Mouse (Mus musculus) limb, embryonic 15.5 days (tissue): Measurements from ENCODE around the gene Selenom. TPM values are rescaled to one million over a fixed set of nuclear protein-coding genes. Genes with fewer than 3 reads are reported as not detected.

Experiments
- ATAC-seq: fragments of 200-750 bp; cut with Nextera tagmentation; 2 replicates; pipeline ENCODE4 v1.8.0; 2017; ENCODE audit warnings: low read depth, moderate TSS enrichment; ENCODE audit not compliant: insufficient number of reproducible peaks, low FRiP score, low TSS enrichment
- H3K27ac ChIP-seq: fragments of 300-500 bp; sonication (generic); 2 replicates; pipeline ENCODE4 v1.5.1; 2015; ENCODE audit warnings: moderate library complexity, mild to moderate bottlenecking, inconsistent platforms
- H3K27me3 ChIP-seq: fragments of 300-500 bp; sonication (generic); 2 replicates; pipeline ENCODE4 v1.6.1; 2015; ENCODE audit warnings: inconsistent platforms
- H3K36me3 ChIP-seq: fragments of 300-500 bp; sonication (generic); 2 replicates; pipeline ENCODE4 v1.6.1; 2015; ENCODE audit warnings: inconsistent platforms
- H3K4me1 ChIP-seq: fragments of 300-500 bp; sonication (generic); 2 replicates; pipeline ENCODE4 v1.6.1; 2015; ENCODE audit warnings: inconsistent platforms
- H3K4me2 ChIP-seq: fragments of 300-500 bp; sonication (generic); 2 replicates; pipeline ENCODE4 v1.6.1; 2015; ENCODE audit warnings: mild to moderate bottlenecking, inconsistent platforms
- H3K4me3 ChIP-seq: fragments of 300-500 bp; sonication (generic); 2 replicates; pipeline ENCODE4 v1.5.1; 2015; ENCODE audit warnings: mild to moderate bottlenecking, inconsistent platforms
- H3K9ac ChIP-seq: fragments of 300-500 bp; sonication (generic); 2 replicates; pipeline ENCODE4 v1.6.1; 2015; ENCODE audit warnings: inconsistent platforms
- H3K9me3 ChIP-seq: fragments of 300-500 bp; sonication (generic); 2 replicates; pipeline ENCODE4 v1.6.1; 2016; ENCODE audit warnings: inconsistent platforms
- WGBS: fragments of 180-500 bp; shearing (Covaris S2); methylation state at CpG from one replicate; pipeline ENCODE4 v1.1.7; 2015; 5-methylcytosine and 5-hydroxymethylcytosine counted together
- polyA plus RNA-seq: library from polyadenylated mRNA; unstranded; fragments of >200 nt; fragmentation: Nextera tagmentation; extraction: Ambion mirVana; gene quantifications from 2 replicates; pipeline ENCODE4 v1.2.1, GENCODE M21; 2015

Gene Selenom
- polyA plus RNA-seq, 1 experiment from 2014 or later, result 215 TPM

DNA sequence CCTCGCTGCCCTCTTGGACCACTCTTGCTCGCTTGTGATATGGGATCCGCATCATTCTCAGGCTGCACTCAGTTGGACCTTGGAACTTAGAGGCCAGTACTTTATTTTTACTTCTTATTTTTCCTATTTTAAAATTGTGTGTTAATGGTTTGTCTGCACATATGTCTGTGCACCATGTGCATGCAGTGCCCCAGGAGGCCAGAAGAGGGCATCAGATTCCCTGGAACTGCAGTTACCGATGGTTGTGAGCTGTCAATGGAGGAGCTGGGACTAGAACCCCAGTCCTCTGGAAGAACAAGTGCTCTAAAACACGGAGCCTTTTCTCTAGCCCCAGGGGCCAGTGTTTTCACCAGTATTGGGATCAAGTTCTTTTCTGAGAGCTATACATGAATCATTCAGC is 29.9 kb downstream of the Selenom start:
- H3K9me3 ChIP-seq, result no peaks in the 10 kb centered on the region
- no peak overlapping the region for H3K9ac ChIP-seq
- no peak overlapping the region for H3K4me2 ChIP-seq
- H3K27ac ChIP-seq, result no peak overlapping the region
- H3K36me3 ChIP-seq, result no peaks in the 10 kb centered on the region
- peaks cover 42% of the 10 kb centered on the region for H3K4me1 ChIP-seq
- no peak for ATAC-seq
- no peak overlapping the region for H3K4me3 ChIP-seq
- no peaks in the 10 kb centered on the region for H3K27me3 ChIP-seq
- 95% methylated on average over 5 of the region's 5 CpGs for WGBS

DNA sequence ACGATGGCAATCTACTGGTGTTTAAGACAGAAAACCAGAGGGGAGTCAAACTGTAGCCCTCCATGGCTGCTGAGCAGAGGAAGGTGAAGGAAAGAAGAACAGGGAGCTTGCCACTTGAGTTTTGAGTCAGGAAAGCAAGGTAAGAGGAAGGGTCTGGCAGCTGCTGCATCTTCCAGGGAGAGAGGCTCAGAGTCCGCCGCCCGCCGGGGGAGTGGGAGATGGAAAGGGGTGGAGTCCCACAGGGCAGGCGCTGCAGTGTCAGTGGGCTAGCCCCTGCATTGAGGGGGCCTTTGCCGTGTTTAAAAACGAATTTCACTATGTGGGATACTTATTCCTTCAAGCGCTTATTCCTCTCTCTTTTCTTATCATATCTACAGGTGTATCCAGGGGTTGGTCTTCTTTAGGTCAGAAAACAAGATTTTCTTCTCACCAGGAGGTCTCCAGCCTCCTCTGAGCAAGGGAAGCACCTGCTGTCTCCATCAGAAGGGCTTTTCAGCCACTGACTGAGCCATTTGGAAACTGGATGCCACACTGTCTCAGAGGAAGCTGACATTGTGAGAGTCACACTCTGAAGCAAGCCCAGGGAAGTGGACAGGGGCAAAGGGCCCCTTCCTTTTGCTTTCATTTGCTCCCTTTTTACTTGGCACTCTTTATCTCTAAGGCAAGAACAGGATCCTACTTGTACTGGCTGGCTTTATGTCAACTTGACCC is 31.2 kb downstream of the Selenom start:
- Histone ChIP-seq H3K4me3 (no peak overlapping the region), H3K9me3 (no peaks in the 10 kb centered on the region), H3K27me3 (no peaks in the 10 kb centered on the region), H3K36me3 (no peaks in the 10 kb centered on the region), H3K27ac (peak overlapping the region; percentile 59; the same call in 1 of the 2 replicates), H3K4me2 (no peak overlapping the region), H3K4me1 (peaks cover 38% of the 10 kb centered on the region), H3K9ac (no peak overlapping the region)
- no peak for ATAC-seq
- WGBS, result 27% methylated on average over 9 of the region's 9 CpGs

DNA sequence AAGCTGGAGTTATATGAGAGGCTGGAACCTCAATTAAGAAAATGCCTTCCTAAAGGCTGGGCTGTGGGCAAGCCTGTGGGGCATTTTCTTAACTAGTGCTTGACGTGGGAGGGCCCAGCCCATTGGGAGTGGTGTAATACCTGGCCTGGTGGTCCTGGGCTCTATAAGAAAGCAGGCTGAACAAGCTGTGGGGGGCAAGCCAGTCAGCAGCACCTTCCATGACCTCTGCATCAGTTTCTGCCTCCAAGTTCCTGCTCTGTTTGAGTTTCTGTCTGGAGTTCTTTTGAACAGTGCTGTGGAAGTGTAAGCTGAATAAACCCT is 31.7 kb downstream of the Selenom start:
- H3K4me3 ChIP-seq, result no peak overlapping the region
- peak overlapping the region; percentile 59 for H3K27ac ChIP-seq
- H3K27me3 ChIP-seq, result no peaks in the 10 kb centered on the region
- H3K4me1 ChIP-seq, result peaks cover 37% of the 10 kb centered on the region
- WGBS, result 13% methylated on average over 1 of the region's 1 CpGs
- no peaks in the 10 kb centered on the region for H3K9me3 ChIP-seq
- no peak overlapping the region for H3K4me2 ChIP-seq
- no peak overlapping the region for H3K9ac ChIP-seq
- H3K36me3 ChIP-seq, result no peaks in the 10 kb centered on the region
- ATAC-seq, result no peak

DNA sequence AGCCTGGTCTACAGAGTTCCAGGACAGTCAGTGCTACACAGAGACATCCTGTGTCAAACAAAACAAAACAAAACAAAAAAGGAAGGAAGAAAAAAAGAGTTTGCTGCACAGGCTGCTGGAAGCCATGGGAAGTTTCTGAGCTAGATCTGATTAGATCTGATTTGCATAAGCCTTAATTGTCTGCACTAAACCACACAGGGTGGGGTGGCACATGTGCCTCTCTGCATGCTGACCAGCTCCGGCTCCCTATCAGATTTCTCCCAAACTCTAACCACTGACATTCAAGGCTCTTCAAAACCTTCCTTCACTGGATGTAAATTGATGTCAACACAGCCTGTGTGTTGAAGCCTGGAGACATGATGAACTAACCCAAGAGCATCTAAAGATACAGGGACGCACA is 32.6 kb downstream of the Selenom start:
- no peak overlapping the region for H3K4me3 ChIP-seq
- H3K27ac ChIP-seq, result no peak overlapping the region
- H3K4me2 ChIP-seq, result no peak overlapping the region
- ATAC-seq, result no peak
- H3K27me3 ChIP-seq, result no peaks in the 10 kb centered on the region
- H3K4me1 ChIP-seq, result peaks cover 29% of the 10 kb centered on the region
- H3K9me3 ChIP-seq, result no peaks in the 10 kb centered on the region
- no peak overlapping the region for H3K9ac ChIP-seq
- 86% methylated on average over 2 of the region's 2 CpGs for WGBS
- no peaks in the 10 kb centered on the region for H3K36me3 ChIP-seq

DNA sequence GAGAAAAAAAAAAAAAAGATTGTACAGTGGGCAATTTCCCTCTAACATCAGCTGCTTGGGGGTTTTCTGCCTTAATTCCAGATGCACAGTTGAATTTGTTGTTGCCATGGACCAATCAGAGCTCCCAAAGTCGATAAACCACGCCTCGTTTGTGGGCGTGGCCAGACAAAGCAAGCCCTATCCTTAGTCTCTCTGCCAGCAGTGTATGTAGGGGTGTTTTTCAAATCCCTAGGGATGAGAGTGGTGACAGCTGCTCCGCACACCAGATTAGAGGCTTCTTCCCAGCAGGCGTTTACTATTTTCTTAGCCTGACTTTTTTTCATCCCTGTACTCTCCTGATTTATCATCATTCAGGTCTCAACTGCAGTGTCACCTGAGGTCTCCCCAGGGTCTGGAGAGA is 33.5 kb downstream of the Selenom start:
- peaks cover 20% of the 10 kb centered on the region for H3K4me1 ChIP-seq
- H3K4me3 ChIP-seq, result no peak overlapping the region
- no peak for ATAC-seq
- H3K27ac ChIP-seq, result no peak overlapping the region
- H3K9ac ChIP-seq, result no peak overlapping the region
- no peaks in the 10 kb centered on the region; the same call in 1 of the 2 replicates for H3K9me3 ChIP-seq
- 43% methylated on average over 6 of the region's 6 CpGs for WGBS
- no peak overlapping the region for H3K4me2 ChIP-seq
- no peaks in the 10 kb centered on the region for H3K27me3 ChIP-seq
- no peaks in the 10 kb centered on the region for H3K36me3 ChIP-seq

DNA sequence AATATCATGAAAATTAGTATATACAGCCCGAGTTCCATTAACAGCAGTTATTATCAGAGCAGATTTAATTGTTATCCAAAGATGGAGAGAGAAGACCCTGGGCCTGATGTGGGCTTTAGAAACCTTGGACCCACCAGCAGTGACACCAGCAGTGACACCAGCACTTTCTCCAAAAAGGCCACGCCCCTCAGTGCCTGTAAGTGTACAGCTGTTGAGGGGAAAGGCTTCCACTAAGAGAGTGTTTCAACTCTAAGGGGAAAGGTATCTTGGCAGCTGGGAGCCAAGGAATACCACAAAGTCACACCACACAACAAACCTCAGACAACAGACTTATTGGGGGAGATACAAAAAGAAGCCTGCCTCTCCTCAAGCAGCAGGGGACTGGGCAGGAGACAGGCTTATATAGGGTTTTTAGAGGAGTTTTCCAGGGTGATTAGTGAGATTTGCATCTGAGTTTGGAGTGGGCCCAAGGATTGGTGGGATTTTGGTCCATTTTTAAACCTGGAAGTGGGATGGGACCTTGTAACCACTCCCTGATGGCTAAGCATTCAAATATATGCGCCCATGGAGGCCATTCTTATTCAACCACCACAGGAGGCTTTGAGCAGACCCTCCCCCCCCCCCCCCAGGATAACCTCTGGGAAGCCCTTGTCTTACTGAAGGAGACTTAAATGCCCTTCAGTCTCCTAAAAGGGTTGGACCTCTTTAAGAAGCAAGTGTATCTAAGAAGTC is 34.2 kb downstream of the Selenom start:
- WGBS, result 60% methylated on average over 3 of the region's 3 CpGs
- no peak overlapping the region for H3K9ac ChIP-seq
- no peaks in the 10 kb centered on the region; the same call in 1 of the 2 replicates for H3K9me3 ChIP-seq
- no peak for ATAC-seq
- no peak overlapping the region for H3K4me3 ChIP-seq
- no peak overlapping the region for H3K27ac ChIP-seq
- H3K36me3 ChIP-seq, result no peaks in the 10 kb centered on the region
- H3K4me2 ChIP-seq, result no peak overlapping the region
- H3K4me1 ChIP-seq, result peaks cover 13% of the 10 kb centered on the region
- no peaks in the 10 kb centered on the region for H3K27me3 ChIP-seq

DNA sequence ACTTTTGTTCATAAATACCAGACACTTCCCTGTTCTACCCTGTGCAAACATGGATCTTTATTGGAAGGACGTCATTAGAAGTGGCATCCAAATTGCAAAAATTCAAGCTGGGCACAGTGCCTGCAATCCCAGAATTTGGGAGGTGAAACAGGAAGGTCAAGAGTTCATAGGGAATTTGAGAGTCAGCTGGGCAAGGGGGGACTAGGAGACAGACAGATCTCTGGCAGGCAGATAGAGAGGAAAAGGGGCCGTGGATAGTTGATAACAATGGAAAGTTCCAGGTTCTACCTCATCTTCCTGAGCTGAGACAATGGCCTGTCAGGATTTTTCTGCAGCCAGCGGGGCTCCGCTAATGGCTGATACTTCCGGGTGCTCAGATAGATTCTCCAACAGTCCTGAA is 35.3 kb downstream of the Selenom start:
- H3K4me1 ChIP-seq, result peaks cover 13% of the 10 kb centered on the region
- no peak overlapping the region for H3K4me3 ChIP-seq
- no peaks in the 10 kb centered on the region for H3K36me3 ChIP-seq
- H3K27me3 ChIP-seq, result no peaks in the 10 kb centered on the region
- no peak overlapping the region for H3K4me2 ChIP-seq
- no peak for ATAC-seq
- H3K9me3 ChIP-seq, result no peaks in the 10 kb centered on the region; the same call in 1 of the 2 replicates
- H3K27ac ChIP-seq, result no peak overlapping the region
- WGBS, result 75% methylated on average over 5 of the region's 5 CpGs
- no peak overlapping the region for H3K9ac ChIP-seq

DNA sequence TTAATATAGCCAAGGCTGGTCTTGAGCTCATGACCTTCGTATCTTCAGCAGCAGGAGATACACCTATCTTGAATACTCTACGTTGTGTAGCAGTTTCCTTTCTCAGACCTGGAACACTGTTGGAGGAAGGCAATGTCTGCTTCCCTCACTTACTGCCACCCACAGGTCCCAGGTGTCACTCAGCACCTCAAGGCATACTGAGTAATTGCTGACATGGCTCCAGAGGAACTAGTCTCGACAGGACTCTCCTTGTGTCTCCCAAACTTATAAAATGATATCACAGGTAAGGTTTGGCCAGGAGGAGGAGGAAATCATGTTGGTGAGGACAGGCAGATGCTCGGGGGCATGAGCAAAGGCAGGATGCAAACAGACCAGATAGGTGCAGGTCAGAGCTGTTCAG is 40.5 kb downstream of the Selenom start:
- no peak overlapping the region for H3K27ac ChIP-seq
- 65% methylated on average over 4 of the region's 4 CpGs for WGBS

DNA sequence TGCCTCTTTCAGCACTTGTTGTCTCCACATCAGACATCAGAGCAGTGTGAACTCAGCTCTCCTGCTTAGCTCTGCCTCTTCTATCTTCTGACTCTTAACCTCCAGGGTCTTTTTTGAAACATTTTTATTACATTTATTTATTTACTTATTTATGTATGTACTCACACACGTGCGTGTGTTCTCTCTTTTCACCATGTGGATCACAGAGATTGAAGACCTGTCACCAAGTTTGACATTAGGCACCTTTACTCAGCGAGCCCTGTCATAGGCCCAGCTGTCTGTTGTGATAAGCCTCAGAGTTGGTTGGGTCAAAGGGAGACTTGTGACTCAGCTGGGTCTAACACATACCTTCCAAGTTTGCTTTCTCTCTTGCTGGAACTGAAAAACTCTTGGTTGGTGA is 43.4 kb downstream of the Selenom start:
- Histone ChIP-seq H3K4me2 (no peak overlapping the region), H3K27ac (no peak overlapping the region), H3K36me3 (no peaks in the 10 kb centered on the region), H3K4me3 (no peak overlapping the region), H3K4me1 (no peaks in the 10 kb centered on the region), H3K27me3 (no peaks in the 10 kb centered on the region), H3K9me3 (no peaks in the 10 kb centered on the region), H3K9ac (no peak overlapping the region)
- 71% methylated on average over 3 of the region's 3 CpGs for WGBS
- no peak for ATAC-seq

More for the DNA sequence above, 40.5 kb downstream of the Selenom start:
- no peaks in the 10 kb centered on the region for H3K4me1 ChIP-seq
- H3K27me3 ChIP-seq, result no peaks in the 10 kb centered on the region
- no peak for ATAC-seq
- H3K36me3 ChIP-seq, result no peaks in the 10 kb centered on the region
- H3K9me3 ChIP-seq, result no peaks in the 10 kb centered on the region; the same call in 1 of the 2 replicates
- H3K4me2 ChIP-seq, result no peak overlapping the region
- H3K9ac ChIP-seq, result no peak overlapping the region
- no peak overlapping the region for H3K4me3 ChIP-seq

DNA sequence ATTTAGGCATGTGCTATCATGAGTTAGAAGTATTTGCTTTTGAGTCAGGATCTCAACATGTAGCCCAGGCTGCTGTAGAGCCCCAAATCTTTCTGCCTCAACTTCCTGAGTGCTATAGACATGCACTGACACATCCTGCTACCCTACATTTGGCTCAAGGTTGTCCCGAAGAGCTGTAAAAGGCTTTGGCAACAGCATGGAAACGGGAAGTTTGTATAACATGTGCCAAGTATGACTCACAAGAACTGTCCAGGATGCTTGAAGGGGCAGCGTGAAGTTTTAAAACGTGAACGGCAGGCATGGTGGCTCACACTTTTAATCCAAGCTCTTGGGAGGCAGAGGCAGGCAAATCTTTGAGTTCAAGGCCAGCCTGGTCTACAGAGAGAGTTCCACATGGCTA is 45.7 kb downstream of the Selenom start:
- Histone ChIP-seq H3K27ac (no peak overlapping the region), H3K4me2 (no peak overlapping the region), H3K9ac (no peak overlapping the region), H3K36me3 (no peaks in the 10 kb centered on the region), H3K4me3 (no peak overlapping the region), H3K9me3 (no peaks in the 10 kb centered on the region), H3K4me1 (peaks cover 18% of the 10 kb centered on the region), H3K27me3 (no peaks in the 10 kb centered on the region)
- WGBS, result 46% methylated on average over 5 of the region's 5 CpGs
- no peak for ATAC-seq

DNA sequence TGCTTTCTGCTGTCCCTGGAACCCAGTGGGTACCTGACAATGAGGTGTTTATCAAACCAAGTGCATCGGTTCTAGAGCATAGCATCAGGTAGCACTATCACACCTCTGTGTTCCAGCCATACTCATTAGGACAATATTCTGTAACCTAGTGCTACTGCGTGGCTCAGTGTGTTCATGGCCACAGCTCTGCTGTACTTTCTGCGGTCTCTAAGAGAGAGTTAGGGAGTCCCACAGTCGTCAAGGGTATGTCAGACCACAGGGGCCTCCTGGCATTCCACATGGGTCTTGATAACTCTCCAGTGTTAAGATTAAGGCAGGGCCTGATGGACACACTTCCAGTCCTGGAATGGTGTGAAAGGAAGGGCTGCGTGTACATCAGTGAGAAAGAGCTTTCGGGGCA is 49.4 kb downstream of the Selenom start:
- peak overlapping the region; percentile 80; the same call in 1 of the 2 replicates for H3K27ac ChIP-seq
- no peaks in the 10 kb centered on the region for H3K27me3 ChIP-seq
- no peak overlapping the region for H3K9ac ChIP-seq
- peaks cover 24% of the 10 kb centered on the region for H3K4me1 ChIP-seq
- no peaks in the 10 kb centered on the region for H3K36me3 ChIP-seq
- no peaks in the 10 kb centered on the region for H3K9me3 ChIP-seq
- no peak overlapping the region for H3K4me2 ChIP-seq
- 88% methylated on average over 6 of the region's 6 CpGs for WGBS
- ATAC-seq, result no peak
- no peak overlapping the region for H3K4me3 ChIP-seq

DNA sequence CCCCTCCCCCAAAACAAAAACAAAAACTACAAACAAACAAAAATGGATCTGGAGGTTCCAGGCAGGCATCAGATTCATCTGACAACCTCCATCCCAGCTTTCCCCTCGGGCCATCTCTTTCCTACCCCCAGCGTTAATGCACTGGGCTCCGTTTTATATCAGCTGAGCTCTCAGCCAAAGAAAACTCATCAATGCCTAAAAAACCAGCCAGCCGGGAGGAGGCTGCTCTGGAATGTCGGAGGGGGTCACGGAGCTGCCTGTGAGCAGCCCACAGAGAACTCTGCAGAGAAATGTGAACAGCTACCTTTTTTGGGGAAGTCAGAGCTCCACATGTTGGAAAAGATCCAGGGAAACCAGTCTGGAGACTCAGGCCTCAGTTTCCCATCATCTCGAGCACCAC is 50.0 kb downstream of the Selenom start:
- peak overlapping the region; percentile 2; the same call in 1 of the 2 replicates for H3K4me2 ChIP-seq
- 23% methylated on average over 7 of the region's 7 CpGs for WGBS
- peak overlapping the region; percentile 80 for H3K27ac ChIP-seq

More for the DNA sequence above, 50.0 kb downstream of the Selenom start:
- H3K27me3 ChIP-seq, result no peaks in the 10 kb centered on the region
- H3K4me1 ChIP-seq, result peaks cover 24% of the 10 kb centered on the region
- no peak overlapping the region for H3K4me3 ChIP-seq
- no peaks in the 10 kb centered on the region for H3K36me3 ChIP-seq
- no peak overlapping the region for H3K9ac ChIP-seq
- no peaks in the 10 kb centered on the region for H3K9me3 ChIP-seq
- ATAC-seq, result no peak
